In the genomic region with DNA sequence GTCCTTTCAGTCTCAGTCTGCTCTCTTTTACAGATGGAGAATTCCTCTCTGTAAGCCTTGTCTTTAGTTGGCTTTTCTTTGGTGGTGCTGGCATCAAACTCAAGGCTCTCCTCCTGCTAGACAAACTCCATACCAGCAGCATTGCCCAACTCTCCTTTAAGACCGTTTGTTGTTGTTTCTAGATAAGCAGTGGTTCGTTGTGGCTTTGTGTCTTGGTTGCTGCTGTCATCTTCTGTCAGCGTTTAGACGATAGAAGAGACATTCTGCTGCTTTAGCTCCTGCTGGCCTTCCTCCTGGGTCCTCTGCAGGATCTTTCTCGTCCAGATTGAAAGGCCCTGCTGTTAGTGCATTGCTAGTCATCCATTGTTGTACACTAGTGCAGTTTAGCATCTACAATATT, we compare ENCODE assay signal across 31 mouse cellular contexts. TPM values are rescaled to one million over a fixed set of nuclear protein-coding genes. Genes with fewer than 3 reads are reported as not detected.
A peak's percentile ranks its signal among the peaks of the same experiment; 100 is the strongest.
DNase-seq lines count a peak whose midpoint lies in the region; ATAC-seq lines count a peak whose summit lies in the region.
"Had no signal": no experiment of that assay in that cellular context is flagged by ENCODE, and none has a peak within 500 bp of the region (broad histone marks: within the 10 kb centered on the region; RNA-seq: fewer than 3 reads in every experiment).

No protein-coding gene starts in this region.

- H3K9ac ChIP-seq in heart, embryonic 13.5 days, result no peak overlapping the region
- H3K9ac ChIP-seq in liver, embryonic 13.5 days, result peak overlapping the region; percentile 5; the same call in 1 of the 2 replicates
- H3K9ac ChIP-seq: forebrain, embryonic 12.5 days; heart, embryonic 15.5 days; hindbrain, embryonic 12.5 days; midbrain, embryonic 15.5 days; neural tube, embryonic 15.5 days; stomach, embryonic 15.5 days had no signal

- no peak for ATAC-seq in heart, embryonic 13.5 days (ENCODE audit: extremely low read depth, insufficient number of reproducible peaks, low FRiP score, low TSS enrichment)
- peak; percentile 78 for ATAC-seq in common myeloid progenitor, adult 5-6 weeks (replicated peaks; ENCODE audit: low read depth, poor library complexity, severe bottlenecking)
- ATAC-seq in liver, embryonic 13.5 days (ENCODE audit: low read depth), result peak; percentile 52; the same call in 1 of the 2 replicates
- peak; percentile 79 for ATAC-seq in megakaryocyte progenitor cell, adult 5-6 weeks (replicated peaks; ENCODE audit: poor library complexity)
- ATAC-seq: intestine, postnatal 0 days; midbrain, embryonic 15.5 days had no signal

- H3K4me2 ChIP-seq in heart, embryonic 13.5 days, result 0 out of 2 replicates have a peak overlapping the region, but pooled peaks have one; percentile 4
- no peak overlapping the region for H3K4me2 ChIP-seq in liver, embryonic 13.5 days
- H3K4me2 ChIP-seq: forebrain, embryonic 12.5 days; heart, embryonic 15.5 days; hindbrain, embryonic 12.5 days; midbrain, embryonic 15.5 days; neural tube, embryonic 15.5 days; stomach, embryonic 15.5 days had no signal

- no peaks in the 10 kb centered on the region for H3K27me3 ChIP-seq in heart, embryonic 13.5 days (replicated peaks)
- H3K27me3 ChIP-seq in liver, embryonic 13.5 days, result no peaks in the 10 kb centered on the region
- no peaks in the 10 kb centered on the region for H3K27me3 ChIP-seq in limb, embryonic 10.5 days (ENCODE audit: low read depth, poor library complexity, severe bottlenecking)
- H3K27me3 ChIP-seq: forebrain, embryonic 12.5 days; heart, embryonic 15.5 days; hindbrain, embryonic 12.5 days; midbrain, embryonic 15.5 days; neural tube, embryonic 15.5 days; stomach, embryonic 15.5 days had no signal

- 0 out of 2 replicates have a peak overlapping the region, but pooled peaks have one; percentile 8 for H3K27ac ChIP-seq in heart, embryonic 13.5 days (replicated peaks)
- peak overlapping the region; percentile 76 for H3K27ac ChIP-seq in liver, embryonic 13.5 days
- no peak overlapping the region for H3K27ac ChIP-seq in limb, embryonic 10.5 days
- H3K27ac ChIP-seq: forebrain, embryonic 12.5 days; heart, embryonic 15.5 days; hindbrain, embryonic 12.5 days; midbrain, embryonic 10.5 days; midbrain, embryonic 15.5 days; neural tube, embryonic 15.5 days; stomach, embryonic 15.5 days had no signal

- DNase-seq in heart, postnatal 10 days, result no peak
- peak; percentile 46 for DNase-seq in liver, embryonic 13.5 days
- no peak for DNase-seq in spleen, postnatal 14 days (ENCODE audit: low spot score in 2 of 2)
- DNase-seq in limb, embryonic 10.5 days (ENCODE audit: low spot score), result no peak
- DNase-seq in layer of hippocampus, postnatal 25 days (ENCODE audit: extremely low spot score in 1 of 2, low spot score in 1 of 2), result no peak
- DNase-seq: adrenal gland, postnatal 14 days; B cell, adult 2 months; cerebellum, adult 11 months; cerebellum, adult 9-10 months; cerebellum, postnatal 36 days; embryo, embryonic 11 days; gastrocnemius, postnatal 10 days; heart, postnatal 36 days; kidney, adult 9 months; kidney, postnatal 10 days; layer of hippocampus, adult 9-11 months; lung, postnatal 36 days; retina, postnatal 1 day; right cerebral cortex, postnatal 14 days had no signal

- intact Hi-C loops in heart, postnatal 10 days (cut with DNase I), result no loop called here

- H3K36me3 ChIP-seq in heart, embryonic 13.5 days, result no peaks in the 10 kb centered on the region
- H3K36me3 ChIP-seq in liver, embryonic 13.5 days, result no peaks in the 10 kb centered on the region
- H3K36me3 ChIP-seq in limb, embryonic 10.5 days, result no peaks in the 10 kb centered on the region
- H3K36me3 ChIP-seq: forebrain, embryonic 12.5 days; heart, embryonic 15.5 days; hindbrain, embryonic 12.5 days; midbrain, embryonic 10.5 days; midbrain, embryonic 15.5 days; neural tube, embryonic 15.5 days; stomach, embryonic 15.5 days had no signal

- no peak overlapping the region for H3K4me3 ChIP-seq in heart, embryonic 13.5 days
- no peak overlapping the region for H3K4me3 ChIP-seq in liver, embryonic 13.5 days (replicated peaks)
- H3K4me3 ChIP-seq in limb, embryonic 10.5 days, result no peak overlapping the region
- H3K4me3 ChIP-seq: erythroblast, embryonic 14.5 days; forebrain, embryonic 12.5 days; heart, embryonic 15.5 days; hindbrain, embryonic 12.5 days; midbrain, embryonic 10.5 days; midbrain, embryonic 15.5 days; neural tube, embryonic 15.5 days; stomach, embryonic 15.5 days had no signal

- no peaks in the 10 kb centered on the region for H3K9me3 ChIP-seq in heart, embryonic 13.5 days
- H3K9me3 ChIP-seq in liver, embryonic 13.5 days (replicated peaks), result no peaks in the 10 kb centered on the region
- no peaks in the 10 kb centered on the region for H3K9me3 ChIP-seq in limb, embryonic 10.5 days (replicated peaks)
- H3K9me3 ChIP-seq: forebrain, embryonic 12.5 days; heart, embryonic 15.5 days; hindbrain, embryonic 12.5 days; midbrain, embryonic 10.5 days; midbrain, embryonic 15.5 days; neural tube, embryonic 15.5 days; stomach, embryonic 15.5 days had no signal

- 19% methylated on average over 5 of the region's 5 CpGs for WGBS in heart, embryonic 13.5 days
- 8% methylated on average over 5 of the region's 5 CpGs for WGBS in liver, embryonic 13.5 days (ENCODE audit: insufficient replicate concordance)
- 76% methylated on average over 5 of the region's 5 CpGs for WGBS in limb, embryonic 10.5 days

- H3K4me1 ChIP-seq in heart, embryonic 13.5 days, result peaks cover 7% of the 10 kb centered on the region; the same call in 1 of the 2 replicates
- peaks cover 66% of the 10 kb centered on the region for H3K4me1 ChIP-seq in liver, embryonic 13.5 days (replicated peaks)
- no peaks in the 10 kb centered on the region for H3K4me1 ChIP-seq in limb, embryonic 10.5 days
- H3K4me1 ChIP-seq: forebrain, embryonic 12.5 days; heart, embryonic 15.5 days; hindbrain, embryonic 12.5 days; midbrain, embryonic 10.5 days; midbrain, embryonic 15.5 days; stomach, embryonic 15.5 days had no signal

RNA-seq across cellular contexts. Expression of gene Tnrc6b, which starts 37.9 kb away (rescaled TPM):
- polyA plus RNA-seq in heart, embryonic 13.5 days (2015; fragmentation: Nextera tagmentation; extraction: Ambion mirVana), result 23.8 and 24.2 TPM in 2 replicates
- 10 to 100 TPM; 56.1 to 56.4 TPM for total RNA-seq in heart, postnatal 10 days (2021)
- total RNA-seq in common myeloid progenitor, adult 5-6 weeks (2017), result 45.8 and 100 TPM in 2 replicates
- 18.7 and 23.6 TPM in 2 replicates for polyA plus RNA-seq in liver, embryonic 13.5 days (2015; fragmentation: Nextera tagmentation; extraction: Ambion mirVana)
- 41.8 and 46.5 TPM in 2 replicates for total RNA-seq in megakaryocyte progenitor cell, adult 5-6 weeks (2015)
- total RNA-seq in megakaryocyte progenitor cell, adult 5-6 weeks (2017), result 46.6 and 59.3 TPM in 2 replicates
- 31.0 and 40.1 TPM in 2 replicates for polyA plus RNA-seq in limb, embryonic 10.5 days (2016; fragmentation: Nextera tagmentation; extraction: Ambion mirVana)
- 100 to 1,000 TPM in 1 of 2 experiments, 10 to 100 TPM in 1; 86.8 to 117 TPM for total RNA-seq in layer of hippocampus, postnatal 25 days (2021)
